Mouse (Mus musculus) bone marrow macrophage, adult 2 months (primary cell): Measurements from ENCODE around the gene Tardbp.

ENCODE experiments used
- CTCF ChIP-seq: IDR thresholded peaks from 2 replicates; pipeline ENCODE4 v1.5.1; 2012; ENCODE audit warnings: low read depth, mild to moderate bottlenecking, low read length, moderate library complexity
- POLR2A ChIP-seq: IDR thresholded peaks from 2 replicates; pipeline ENCODE4 v1.6.1; 2012; ENCODE audit warnings: mild to moderate bottlenecking, low read depth, low read length, borderline replicate concordance

GRCm38 (mm10) chr4:148625756-148626622, 830 bp downstream of the Tardbp start:
- no peak for TF ChIP-seq POLR2A
- no peak for TF ChIP-seq CTCF
